Mouse (Mus musculus) stomach, embryonic 15.5 days (tissue): ENCODE results near the gene Rps3. TPM values are rescaled to one million over a fixed set of nuclear protein-coding genes. Genes with fewer than 3 reads are reported as not detected.

Experiments
- ATAC-seq: fragments of 200-750 bp; cut with Nextera tagmentation; 2 replicates; pipeline ENCODE4 v1.8.0; 2017; ENCODE audit warnings: low read depth, moderate number of reproducible peaks, moderate TSS enrichment; ENCODE audit not compliant: insufficient read depth, low FRiP score
- H3K27ac ChIP-seq: fragments of 300-500 bp; sonication (generic); 2 replicates; pipeline ENCODE4 v1.5.1; 2015; ENCODE audit warnings: mild to moderate bottlenecking, inconsistent platforms
- H3K27me3 ChIP-seq: fragments of 300-500 bp; sonication (generic); replicated peaks from 2 replicates; pipeline ENCODE4 v1.6.1; 2015; ENCODE audit warnings: inconsistent platforms
- H3K36me3 ChIP-seq: fragments of 300-500 bp; sonication (generic); 2 replicates; pipeline ENCODE4 v1.6.1; 2015; ENCODE audit warnings: inconsistent platforms
- H3K4me1 ChIP-seq: fragments of 300-500 bp; sonication (generic); 2 replicates; pipeline ENCODE4 v1.6.1; 2015; ENCODE audit warnings: inconsistent platforms
- H3K4me2 ChIP-seq: fragments of 300-500 bp; sonication (generic); 2 replicates; pipeline ENCODE4 v1.6.1; 2015; ENCODE audit warnings: mild to moderate bottlenecking, inconsistent platforms
- H3K4me3 ChIP-seq: fragments of 300-500 bp; sonication (generic); replicated peaks from 2 replicates; pipeline ENCODE4 v1.5.1; 2015; ENCODE audit warnings: inconsistent platforms
- H3K9ac ChIP-seq: fragments of 300-500 bp; sonication (generic); 2 replicates; pipeline ENCODE4 v1.6.1; 2015; ENCODE audit warnings: inconsistent platforms
- H3K9me3 ChIP-seq: fragments of 300-500 bp; sonication (generic); 2 replicates; pipeline ENCODE4 v1.6.1; 2016; ENCODE audit warnings: inconsistent platforms
- WGBS: fragments of 180-500 bp; shearing (Covaris S2); methylation state at CpG from one replicate; pipeline ENCODE4 v1.1.7; 2015; 5-methylcytosine and 5-hydroxymethylcytosine counted together
- polyA plus RNA-seq: library from polyadenylated mRNA; unstranded; fragments of >200 nt; fragmentation: Nextera tagmentation; extraction: Ambion mirVana; gene quantifications from 2 replicates; pipeline ENCODE4 v1.2.1, GENCODE M21; 2015

Gene Rps3
- polyA plus RNA-seq, 1 experiment from 2014 or later, result 765 TPM

DNA sequence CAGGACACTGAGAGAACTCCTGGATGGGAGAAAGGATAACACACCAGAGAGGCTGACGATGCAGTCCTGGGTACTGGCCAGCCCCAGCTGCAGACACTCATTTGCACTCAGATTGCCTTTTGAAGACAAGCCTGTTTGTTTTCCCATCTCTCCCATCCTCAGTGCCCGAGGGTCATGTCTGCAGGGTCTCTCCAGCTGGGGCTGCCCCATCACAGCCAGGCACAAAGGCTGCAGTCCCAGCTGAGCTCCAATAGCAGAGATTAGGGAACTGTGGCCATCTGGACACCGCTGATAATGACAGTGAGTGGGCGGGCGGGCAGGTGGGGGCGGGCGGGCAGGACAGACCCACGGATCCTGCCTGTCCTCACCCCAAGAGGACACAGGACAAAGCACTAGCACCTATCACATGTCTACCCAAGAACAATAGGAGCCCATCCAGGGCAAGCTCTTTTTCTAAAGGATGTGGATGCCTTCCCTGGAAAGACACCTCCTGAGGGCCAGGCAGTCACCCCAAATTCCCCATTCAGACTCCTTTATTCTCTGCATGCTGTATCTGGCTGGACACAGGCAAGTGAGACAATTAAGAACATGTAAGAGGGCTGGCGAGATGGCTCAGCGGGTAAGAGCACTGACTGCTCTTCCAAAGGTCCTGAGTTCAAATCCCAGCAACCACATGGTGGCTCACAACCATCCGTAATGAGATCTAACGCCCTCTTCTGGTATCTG lies 8.5 kb downstream of the Rps3 start:
- Histone ChIP-seq H3K27ac (no peak overlapping the region; the same call in 1 of the 2 replicates), H3K9ac (no peak overlapping the region), H3K27me3 (no peaks in the 10 kb centered on the region), H3K9me3 (no peaks in the 10 kb centered on the region), H3K4me2 (no peak overlapping the region), H3K4me3 (no peak overlapping the region), H3K36me3 (peaks cover 53% of the 10 kb centered on the region), H3K4me1 (peaks cover 9% of the 10 kb centered on the region; the same call in 1 of the 2 replicates)
- ATAC-seq, result peak; percentile 57; the same call in 1 of the 2 replicates
- WGBS, result 60% methylated on average over 12 of the region's 12 CpGs

DNA sequence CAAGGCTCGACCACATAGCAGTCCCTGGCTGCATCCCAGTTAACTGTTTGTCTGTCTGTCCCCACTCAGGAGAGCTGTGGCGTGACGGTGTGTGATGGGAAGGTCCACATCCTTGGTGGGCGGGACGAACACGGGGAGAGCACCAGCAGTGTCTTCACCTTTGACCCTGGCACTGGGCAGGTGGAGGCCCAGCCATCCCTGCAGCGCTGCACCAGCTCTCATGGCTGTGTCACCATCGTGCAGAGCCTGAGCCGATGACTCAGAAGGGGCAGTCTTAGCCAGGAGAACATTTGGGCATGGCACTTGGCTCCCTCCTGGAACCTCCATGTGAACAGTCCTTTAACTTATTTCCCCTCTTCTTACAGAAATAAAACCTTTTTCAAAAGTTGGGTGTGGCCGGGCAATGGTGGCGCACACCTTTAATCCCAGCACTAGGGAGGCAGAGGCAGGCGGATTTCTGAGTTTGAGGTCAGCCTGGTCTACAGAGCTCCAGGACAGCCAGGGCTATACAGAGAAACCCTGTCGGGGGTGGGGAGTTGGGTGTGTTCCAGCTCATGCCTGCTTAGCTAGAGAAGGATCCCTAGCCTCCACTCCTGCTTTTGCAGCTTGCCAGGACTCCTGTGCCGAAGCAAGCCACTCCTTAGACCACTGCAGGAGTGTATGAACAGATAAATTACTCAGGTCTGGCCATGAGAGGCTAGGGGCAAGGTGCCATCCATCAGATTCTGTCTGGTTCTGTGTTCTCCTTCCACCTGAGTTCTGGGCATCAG lies 9.7 kb downstream of the Rps3 start:
- Histone ChIP-seq H3K9ac (no peak overlapping the region), H3K36me3 (peaks cover 41% of the 10 kb centered on the region; the same call in 1 of the 2 replicates), H3K27ac (no peak overlapping the region), H3K27me3 (no peaks in the 10 kb centered on the region), H3K4me1 (peaks cover 12% of the 10 kb centered on the region; the same call in 1 of the 2 replicates), H3K4me2 (no peak overlapping the region), H3K9me3 (no peaks in the 10 kb centered on the region), H3K4me3 (no peak overlapping the region)
- 76% methylated on average over 14 of the region's 14 CpGs for WGBS
- ATAC-seq, result no peak

DNA sequence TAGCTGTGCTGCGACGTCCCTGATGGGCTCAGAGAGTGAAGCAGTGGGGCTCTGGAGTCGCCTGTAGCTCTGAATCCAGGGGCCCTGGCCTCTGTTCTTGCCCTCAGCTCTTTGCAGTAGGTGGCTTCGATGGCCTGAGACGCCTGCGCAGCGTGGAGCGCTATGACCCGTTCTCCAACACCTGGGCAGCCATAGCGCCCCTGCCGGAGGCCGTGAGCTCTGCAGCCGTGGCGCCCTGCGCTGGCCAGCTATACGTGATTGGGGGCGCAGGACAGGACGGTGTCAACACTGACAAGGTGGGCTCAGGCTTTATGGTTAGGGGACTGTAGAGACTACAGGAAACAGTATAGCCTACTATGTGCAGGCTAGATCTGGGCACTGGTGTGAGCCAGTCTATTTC lies 12.0 kb downstream of the Rps3 start:
- ATAC-seq, result no peak
- Histone ChIP-seq H3K27me3 (no peaks in the 10 kb centered on the region), H3K4me2 (no peak overlapping the region), H3K27ac (no peak overlapping the region), H3K9me3 (no peaks in the 10 kb centered on the region), H3K4me1 (peaks cover 32% of the 10 kb centered on the region), H3K4me3 (no peak overlapping the region), H3K9ac (no peak overlapping the region), H3K36me3 (peaks cover 24% of the 10 kb centered on the region; the same call in 1 of the 2 replicates)
- WGBS, result 59% methylated on average over 18 of the region's 18 CpGs

DNA sequence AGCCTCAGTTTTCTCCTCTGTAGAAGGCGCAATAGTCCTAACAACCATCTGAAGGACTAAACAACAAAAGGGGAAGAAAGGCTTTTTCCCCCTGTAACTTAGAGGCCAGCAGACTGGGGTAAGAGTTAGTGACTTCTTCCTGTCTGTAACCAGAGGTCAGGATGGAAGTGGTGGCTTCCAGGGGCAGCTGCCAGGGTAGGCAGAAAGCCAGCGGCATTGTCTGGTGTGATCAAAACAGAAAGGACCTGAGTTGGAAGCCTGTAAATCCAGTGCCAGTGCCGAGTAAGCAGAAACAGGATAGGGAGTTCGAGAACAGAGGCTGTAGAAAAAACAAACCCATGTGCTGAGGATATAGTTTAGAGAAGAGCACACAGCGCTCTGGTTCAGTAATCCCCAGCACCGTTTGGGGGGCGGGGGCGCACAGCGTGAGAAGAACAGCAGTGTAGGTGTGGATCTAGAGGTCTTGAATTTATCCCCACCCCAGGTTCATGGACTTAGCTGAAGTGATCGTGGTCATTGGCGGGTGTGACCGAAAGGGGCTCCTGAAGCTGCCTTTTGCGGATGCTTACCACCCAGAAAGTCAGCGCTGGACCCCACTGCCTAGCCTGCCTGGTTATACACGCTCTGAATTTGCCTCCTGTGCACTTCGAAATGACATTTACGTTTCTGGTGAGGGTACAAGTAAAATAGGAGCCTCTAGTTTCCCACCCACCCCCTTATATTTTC lies 13.7 kb downstream of the Rps3 start:
- Histone ChIP-seq H3K27ac (peak overlapping the region; percentile 33; the same call in 1 of the 2 replicates), H3K9ac (no peak overlapping the region), H3K4me3 (no peak overlapping the region), H3K4me1 (peaks cover 43% of the 10 kb centered on the region), H3K9me3 (no peaks in the 10 kb centered on the region), H3K4me2 (no peak overlapping the region), H3K27me3 (no peaks in the 10 kb centered on the region), H3K36me3 (peaks cover 18% of the 10 kb centered on the region; the same call in 1 of the 2 replicates)
- no peak for ATAC-seq
- WGBS, result 77% methylated on average over 17 of the region's 17 CpGs

DNA sequence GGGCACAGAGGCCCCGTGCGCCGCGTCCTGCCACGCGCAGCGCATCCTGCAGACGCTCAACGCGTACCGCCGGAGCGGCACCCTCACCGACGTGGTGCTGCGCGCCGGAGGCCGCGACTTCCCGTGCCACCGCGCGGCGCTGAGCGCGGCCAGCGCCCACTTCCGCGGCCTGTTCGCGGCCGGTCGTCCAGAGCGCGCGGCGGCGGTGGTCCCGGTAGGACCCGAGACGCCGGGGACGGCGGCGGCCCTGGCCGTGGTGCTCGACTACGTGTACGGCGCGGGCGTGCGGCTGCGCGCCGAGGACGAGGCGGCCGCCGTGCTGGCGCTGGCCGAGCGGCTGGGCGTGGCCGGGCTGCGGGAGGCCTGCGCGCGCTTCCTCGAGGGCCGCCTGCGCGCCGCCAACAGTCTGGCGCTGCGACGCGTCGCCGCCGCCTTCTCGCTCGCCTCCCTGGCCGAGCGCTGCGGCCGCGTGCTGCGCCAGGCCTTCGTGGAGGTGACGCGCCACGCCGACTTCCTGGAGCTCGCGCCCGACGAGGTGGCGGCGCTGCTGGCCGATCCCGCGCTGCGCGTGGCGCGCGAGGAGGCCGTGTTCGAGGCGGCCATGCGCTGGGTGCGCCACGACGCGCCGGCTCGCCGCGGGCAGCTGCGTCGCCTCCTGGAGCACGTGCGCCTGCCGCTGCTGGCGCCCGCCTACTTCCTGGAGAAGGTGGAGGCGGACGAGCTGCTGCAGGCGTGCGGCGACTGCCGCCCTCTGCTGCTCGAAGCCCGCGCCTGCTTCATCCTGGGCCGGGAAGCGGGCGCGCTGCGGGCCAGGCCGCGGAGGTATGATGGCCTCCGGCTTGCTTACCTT lies 15.0 kb downstream of the Rps3 start:
- no peaks in the 10 kb centered on the region for H3K27me3 ChIP-seq
- peak overlapping the region; percentile 73 for H3K4me2 ChIP-seq
- peak overlapping the region; percentile 62 for H3K9ac ChIP-seq
- ATAC-seq, result peak; percentile 78
- peak overlapping the region; percentile 57 for H3K4me3 ChIP-seq
- peaks cover 15% of the 10 kb centered on the region; the same call in 1 of the 2 replicates for H3K36me3 ChIP-seq
- H3K27ac ChIP-seq, result peak overlapping the region; percentile 86
- WGBS, result under 1% methylated on average over 143 of the region's 145 CpGs
- no peaks in the 10 kb centered on the region for H3K9me3 ChIP-seq
- H3K4me1 ChIP-seq, result peaks cover 38% of the 10 kb centered on the region

DNA sequence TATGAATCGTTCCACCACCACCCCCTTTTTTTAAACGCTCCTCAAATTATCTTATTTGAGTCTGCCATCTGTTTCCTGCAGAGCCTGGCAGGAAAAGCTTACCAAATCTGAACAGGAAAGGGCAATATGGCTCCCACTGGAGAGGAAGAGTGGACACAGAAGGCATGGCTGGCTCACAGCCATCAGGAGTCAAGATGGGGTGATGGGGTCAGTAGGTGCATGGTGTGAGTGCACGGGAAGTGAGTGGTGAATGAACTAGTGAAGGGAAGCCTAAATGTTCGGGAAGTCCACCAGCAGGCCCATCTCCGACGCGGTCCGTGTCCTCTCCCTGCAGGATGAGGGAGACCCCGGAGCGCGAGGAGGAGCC lies 15.6 kb downstream of the Rps3 start:
- Histone ChIP-seq H3K36me3 (peaks cover 9% of the 10 kb centered on the region; the same call in 1 of the 2 replicates), H3K4me1 (peaks cover 38% of the 10 kb centered on the region), H3K27ac (peak overlapping the region; percentile 86), H3K9ac (peak overlapping the region; percentile 62), H3K4me3 (peak overlapping the region; percentile 57), H3K27me3 (no peaks in the 10 kb centered on the region), H3K9me3 (no peaks in the 10 kb centered on the region), H3K4me2 (peak overlapping the region; percentile 73)
- WGBS, result 12% methylated on average over 11 of the region's 11 CpGs
- peak; percentile 8; the same call in 1 of the 2 replicates for ATAC-seq

DNA sequence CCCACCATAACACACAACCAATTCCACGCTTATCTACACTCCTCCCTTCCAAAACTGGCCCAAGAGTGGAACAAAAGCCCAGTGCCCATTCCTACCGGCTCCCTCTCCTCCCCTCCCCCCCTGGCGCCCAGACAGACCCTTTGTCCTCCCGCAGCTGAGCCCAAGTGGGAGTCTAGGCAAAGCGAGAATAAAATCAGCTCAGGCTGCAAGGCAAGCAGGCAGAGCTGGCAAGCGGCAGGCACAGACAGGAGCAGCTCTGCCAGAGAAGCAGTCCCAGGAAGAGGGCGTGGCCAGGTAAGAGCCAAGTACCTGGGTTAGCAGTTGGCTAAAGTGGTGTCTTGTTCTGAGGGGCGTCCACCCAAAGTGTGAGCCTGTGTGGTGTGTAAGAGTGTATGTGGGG lies 17.7 kb downstream of the Rps3 start, which contains the start of gene Klhl35:
Gene Klhl35 (plus strand): TSS at position 194 of the 400 bp plus-strand sequence.
- Histone ChIP-seq H3K27ac (no peak within 1 kb of the TSS), H3K4me1 (peaks cover 38% of the 10 kb centered on the region), H3K4me3 (no peak within 1 kb of the TSS), H3K4me2 (no peak within 1 kb of the TSS), H3K36me3 (0 out of 2 replicates have a peak, but pooled peaks cover 1% of the 10 kb centered on the region), H3K27me3 (no peaks in the 10 kb centered on the region), H3K9ac (no peak within 1 kb of the TSS), H3K9me3 (no peaks in the 10 kb centered on the region)
- ATAC-seq, result no peak
- 30% methylated on average over 8 of the region's 8 CpGs for WGBS

DNA sequence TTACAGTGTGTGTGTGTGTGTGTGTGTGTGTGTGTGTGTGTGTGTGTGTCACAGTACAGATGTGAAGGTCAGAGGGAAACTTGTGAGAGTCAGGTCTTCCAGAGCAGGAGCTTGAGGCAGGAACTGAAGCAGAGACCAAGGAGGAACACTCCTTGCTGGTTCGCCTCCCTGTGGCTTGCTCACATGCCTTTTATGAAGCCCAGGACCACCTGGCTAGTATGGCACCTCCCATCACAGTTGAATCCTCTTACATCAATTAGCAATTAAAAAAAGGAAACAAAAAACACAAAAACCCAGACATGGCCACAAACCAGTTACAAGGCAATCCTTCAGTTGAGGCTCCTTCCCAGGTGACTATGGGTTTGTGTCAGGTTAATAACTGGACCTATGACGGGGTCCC lies 20.4 kb downstream of the Rps3 start:
- 85% methylated on average over 2 of the region's 2 CpGs for WGBS
- Histone ChIP-seq H3K27me3 (no peaks in the 10 kb centered on the region), H3K4me3 (no peak overlapping the region)

DNA sequence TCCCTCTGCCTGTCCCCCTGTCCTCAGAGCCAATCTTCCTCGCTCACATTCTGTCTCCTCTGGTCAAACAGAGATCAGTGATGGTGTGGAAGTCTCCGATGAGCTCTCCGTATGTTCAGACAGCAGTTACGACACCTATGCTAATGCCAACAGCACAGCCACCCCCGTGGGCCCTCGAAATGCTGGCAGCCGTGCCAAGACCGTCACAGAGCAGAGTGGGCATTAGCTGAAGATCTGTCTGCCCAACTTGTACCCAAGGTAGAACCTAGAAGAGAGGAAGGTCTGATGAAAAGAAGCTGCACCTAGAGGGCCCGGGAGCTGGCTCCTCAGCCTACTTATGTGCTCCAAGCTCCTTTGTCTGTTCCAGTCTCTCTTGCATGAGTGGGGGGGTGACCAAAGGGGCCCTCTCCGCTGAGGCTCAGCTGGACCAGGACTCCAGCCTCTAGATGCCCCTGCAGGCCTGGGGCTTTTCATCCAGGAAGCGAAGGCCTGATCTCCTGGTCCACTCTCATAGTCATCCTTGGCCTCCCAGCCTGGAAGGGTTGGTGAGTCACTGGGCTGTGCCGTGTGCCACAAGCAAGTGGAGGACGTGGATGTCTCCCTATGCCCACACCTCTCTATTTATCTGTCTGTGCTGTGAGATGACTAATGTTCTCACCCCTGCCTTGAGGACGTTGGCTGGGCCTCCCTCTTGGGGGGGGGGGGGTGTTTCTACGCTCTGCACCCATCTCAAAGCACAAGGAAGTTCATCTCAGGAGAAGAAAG lies 23.5 kb downstream of the Rps3 start:
- 83% methylated on average over 15 of the region's 15 CpGs for WGBS
- 0 out of 2 replicates have a peak, but pooled peaks cover 3% of the 10 kb centered on the region for H3K36me3 ChIP-seq
- no peak for ATAC-seq

More for the DNA sequence above, 20.4 kb downstream of the Rps3 start:
- ATAC-seq, result no peak
- Histone ChIP-seq H3K4me1 (peaks cover 29% of the 10 kb centered on the region), H3K27ac (no peak overlapping the region), H3K4me2 (no peak overlapping the region), H3K9ac (no peak overlapping the region), H3K9me3 (no peaks in the 10 kb centered on the region), H3K36me3 (0 out of 2 replicates have a peak, but pooled peaks cover 3% of the 10 kb centered on the region)

DNA sequence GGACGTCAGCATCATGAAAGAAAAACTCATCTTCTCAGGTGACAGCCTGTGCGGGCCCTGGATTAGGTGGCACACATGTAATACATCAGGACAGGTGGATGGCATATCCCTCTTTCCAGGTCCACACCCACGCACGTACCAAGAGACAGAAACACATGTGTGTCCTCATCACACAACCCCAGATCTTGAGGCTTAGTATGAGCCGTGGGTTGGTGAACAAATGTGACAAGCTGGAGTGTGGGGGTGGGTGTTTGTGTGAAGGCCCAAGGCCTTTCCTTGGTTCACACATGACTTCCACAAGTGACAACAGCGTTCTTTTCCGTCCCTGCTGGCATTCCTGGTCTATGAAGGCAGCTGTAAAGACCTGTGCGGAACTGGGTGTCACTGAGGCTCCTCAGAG lies 24.7 kb downstream of the Rps3 start:
- H3K9ac ChIP-seq, result no peak overlapping the region
- ATAC-seq, result no peak
- H3K36me3 ChIP-seq, result 0 out of 2 replicates have a peak, but pooled peaks cover 3% of the 10 kb centered on the region
- H3K27me3 ChIP-seq, result no peaks in the 10 kb centered on the region
- no peaks in the 10 kb centered on the region for H3K4me1 ChIP-seq
- WGBS, result 84% methylated on average over 8 of the region's 8 CpGs
- H3K4me2 ChIP-seq, result no peak overlapping the region
- H3K27ac ChIP-seq, result no peak overlapping the region
- no peak overlapping the region for H3K4me3 ChIP-seq
- no peaks in the 10 kb centered on the region for H3K9me3 ChIP-seq

More for the DNA sequence above, 23.5 kb downstream of the Rps3 start:
- H3K27me3 ChIP-seq, result no peaks in the 10 kb centered on the region
- H3K9me3 ChIP-seq, result no peaks in the 10 kb centered on the region
- H3K4me3 ChIP-seq, result no peak overlapping the region
- H3K4me1 ChIP-seq, result peaks cover under 1% of the 10 kb centered on the region; the same call in 1 of the 2 replicates
- no peak overlapping the region for H3K4me2 ChIP-seq
- no peak overlapping the region for H3K9ac ChIP-seq
- H3K27ac ChIP-seq, result no peak overlapping the region
